Mouse (Mus musculus): Measurements from ENCODE around the gene Mst1. TPM values are rescaled to one million over a fixed set of nuclear protein-coding genes. Genes with fewer than 3 reads are reported as not detected.

Gene Mst1
- not detected for total RNA-seq (2021)
- long read RNA-seq, experiment 1, result 0 reads
- long read RNA-seq, experiment 2, result 0 reads

DNA sequence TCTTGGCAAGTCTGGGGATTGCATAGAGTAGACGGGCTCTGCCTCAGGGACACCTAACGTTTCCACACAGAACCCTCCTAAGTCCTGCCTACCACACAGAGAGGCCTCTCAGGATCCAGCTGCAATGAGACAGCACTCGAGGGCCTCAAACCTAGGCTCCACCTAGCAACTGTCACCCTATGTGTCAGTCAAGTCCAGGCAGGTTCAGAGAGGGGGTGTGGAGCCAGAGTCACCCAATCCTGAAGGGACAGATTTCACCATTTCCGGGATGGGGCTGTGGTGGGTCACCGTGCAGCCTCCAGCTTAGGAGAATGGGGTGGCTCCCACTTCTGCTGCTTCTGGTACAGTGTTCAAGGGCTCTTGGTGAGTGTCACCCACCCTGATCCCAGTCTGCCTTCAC is at the start of gene Mst1:
Mst1 (plus strand) TSS at position 269 of the 400 bp plus-strand sequence.
- intact Hi-C loops (cut with DNase I; ENCODE audit: low total_unique reads), result no loop called here
- no peak for DNase-seq

DNA sequence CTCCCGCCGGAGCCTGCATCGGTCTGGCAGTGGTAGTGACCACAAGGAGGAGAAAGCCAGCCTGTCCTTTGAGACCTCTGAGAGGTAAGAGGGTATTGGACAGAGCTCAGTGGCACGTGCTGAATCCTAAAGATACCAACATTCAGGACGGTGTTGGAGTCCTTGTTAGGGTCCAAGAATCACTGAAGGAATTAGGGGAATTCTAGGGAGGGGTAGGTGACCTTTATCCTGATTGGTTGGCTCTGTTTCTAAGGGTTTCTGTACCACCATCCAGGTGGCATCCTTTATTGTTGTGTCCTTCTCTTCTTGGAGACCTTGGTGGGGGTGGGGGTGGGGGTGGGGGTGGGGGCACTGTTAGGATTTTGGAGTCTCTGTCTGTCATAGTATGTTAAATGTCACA is 48.1 kb upstream of the Mst1 start:
- intact Hi-C loops (cut with DNase I; ENCODE audit: low total_unique reads), result no loop called here
- no peak for DNase-seq

DNA sequence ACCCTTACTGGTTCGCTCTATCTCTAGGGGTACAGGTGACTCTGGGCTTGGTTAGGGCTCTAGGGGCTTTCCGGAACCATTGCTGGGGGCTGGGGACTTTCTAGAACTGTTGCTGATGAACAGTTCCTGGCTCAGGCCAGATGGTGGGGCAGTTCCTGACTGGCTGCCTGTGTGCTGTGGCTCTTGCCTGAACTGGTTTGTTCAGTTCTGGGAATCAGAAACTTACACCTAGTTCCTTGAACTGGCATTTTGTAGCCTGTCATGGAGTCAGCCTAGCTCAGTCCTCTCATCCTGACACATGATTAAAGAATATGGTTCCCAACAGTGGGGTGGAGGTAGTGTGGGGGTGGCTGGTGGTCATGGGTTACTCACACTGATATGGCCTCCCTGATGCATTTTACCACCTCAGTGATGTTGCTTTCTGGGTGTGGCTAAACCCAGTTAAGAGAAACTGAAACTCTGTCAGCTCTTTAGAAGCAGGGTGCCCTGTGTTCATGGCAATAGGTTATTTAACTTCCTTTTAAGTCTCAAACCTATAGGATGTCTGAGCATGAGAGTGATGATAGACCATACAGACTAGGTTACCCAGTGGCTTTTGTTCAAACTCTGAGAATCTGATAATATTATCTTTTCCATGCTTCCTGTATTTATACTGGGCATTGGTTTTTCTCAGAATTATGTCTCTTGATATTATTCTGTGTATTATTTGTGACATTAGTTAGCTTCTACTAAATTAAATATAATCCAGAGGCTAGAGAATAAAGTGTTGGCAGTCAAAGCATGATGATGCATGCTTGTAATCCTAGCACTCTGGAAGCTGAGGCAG is 44.7 kb upstream of the Mst1 start:
- intact Hi-C loops (cut with DNase I; ENCODE audit: low total_unique reads), result no loop called here
- no peak for DNase-seq

DNA sequence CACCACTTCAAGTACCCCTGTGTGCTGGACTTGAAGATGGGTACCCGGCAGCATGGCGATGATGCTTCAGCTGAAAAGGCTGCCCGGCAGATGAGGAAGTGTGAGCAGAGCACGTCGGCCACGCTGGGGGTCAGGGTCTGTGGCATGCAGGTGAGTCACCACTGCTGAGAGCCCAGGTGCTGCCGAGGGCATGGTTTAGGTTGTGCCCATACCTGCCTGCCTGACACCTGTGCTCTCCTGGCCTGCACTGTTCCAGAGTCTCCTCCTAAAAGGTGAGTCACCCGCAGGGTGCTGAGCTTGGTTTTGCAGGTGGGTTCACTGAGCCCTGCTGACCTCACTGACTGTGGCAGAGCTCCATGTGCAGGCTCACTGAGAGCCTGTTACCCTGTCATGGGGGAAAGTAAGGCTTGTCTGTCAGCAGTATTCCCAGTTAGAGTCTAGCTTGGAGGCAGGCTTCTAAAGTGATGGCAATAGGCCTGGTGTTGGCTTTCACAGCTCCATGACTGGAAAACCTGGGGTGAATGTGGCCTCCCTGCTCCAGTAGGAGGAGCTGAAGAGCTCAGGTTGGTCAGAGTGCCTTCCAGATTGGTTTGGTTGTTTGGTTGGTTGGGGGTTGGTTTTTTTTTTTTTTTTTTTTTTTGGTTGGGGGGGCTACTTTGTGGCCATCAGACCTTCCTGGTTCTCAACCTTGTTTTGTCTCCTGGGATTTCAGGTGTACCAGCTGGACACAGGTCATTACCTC is 35.3 kb upstream of the Mst1 start:
- intact Hi-C loops (cut with DNase I; ENCODE audit: low total_unique reads), result no loop called here
- DNase-seq, result no peak

DNA sequence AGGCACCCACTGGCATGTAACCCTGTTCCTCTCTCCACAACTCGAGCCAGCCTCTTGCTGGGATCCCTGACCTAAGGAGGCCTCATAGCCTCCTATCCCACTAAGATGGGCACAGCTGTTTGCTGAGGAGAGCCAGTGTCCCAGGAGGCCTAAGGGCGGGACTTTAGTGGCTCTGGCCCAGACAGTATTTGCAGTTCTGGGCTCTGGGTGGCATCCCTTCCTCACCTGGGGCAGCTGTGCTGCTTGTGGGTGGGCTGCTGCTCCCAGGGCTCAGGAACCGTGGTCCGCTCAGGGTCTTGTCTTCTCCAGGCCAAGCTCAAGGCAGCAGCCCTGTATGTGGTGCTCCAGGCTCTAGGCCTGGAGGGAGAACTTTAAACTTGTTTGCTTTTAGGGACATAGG is 33.7 kb upstream of the Mst1 start:
- intact Hi-C loops (cut with DNase I; ENCODE audit: low total_unique reads), result no loop called here
- DNase-seq, result no peak

DNA sequence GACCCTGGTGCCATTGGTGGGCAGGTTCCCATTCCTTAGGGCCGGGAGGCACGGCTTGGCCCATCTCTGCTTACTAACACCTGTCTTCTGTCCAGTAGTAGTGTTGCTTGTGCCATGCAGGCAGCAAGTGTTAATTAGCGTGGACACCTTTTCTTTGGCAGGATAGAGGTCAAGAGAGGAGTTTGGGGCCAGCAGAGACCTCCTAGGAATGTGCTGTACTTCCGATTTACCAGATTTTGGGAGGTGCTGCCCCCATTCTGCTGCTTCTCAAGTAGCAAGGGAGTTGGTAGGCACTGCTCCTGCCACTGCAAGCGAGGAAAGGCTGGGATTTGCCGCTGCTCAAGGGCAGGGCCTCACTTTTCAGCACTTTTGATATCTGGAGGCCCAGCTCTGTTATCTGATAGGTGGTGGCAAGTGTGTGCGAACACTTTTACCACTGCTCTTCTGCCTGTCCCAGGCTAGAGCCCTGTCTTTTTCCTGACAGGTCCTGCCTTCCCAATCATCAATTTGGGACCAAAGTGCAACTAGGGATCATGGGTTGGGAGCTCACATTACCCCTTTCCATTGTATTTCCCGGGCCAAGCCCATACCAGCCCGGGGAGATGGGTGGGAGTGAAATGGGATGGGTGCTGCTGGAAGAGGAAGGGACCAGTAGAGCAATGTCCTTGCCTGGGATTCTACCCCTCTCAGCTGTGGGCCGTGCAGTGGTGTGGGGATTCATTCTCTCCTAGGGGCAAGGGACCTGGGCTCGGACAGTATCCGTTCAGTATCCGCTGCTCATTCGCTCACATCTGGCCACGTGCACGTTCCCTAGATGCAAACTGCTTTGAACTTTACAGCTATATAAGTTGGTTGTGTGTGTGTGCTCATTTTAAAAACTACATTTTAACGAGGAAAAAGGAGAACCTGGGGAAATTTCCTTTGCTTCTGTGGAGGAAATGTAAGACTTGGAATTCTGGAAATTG is 32.4 kb upstream of the Mst1 start:
- DNase-seq, result no peak
- intact Hi-C loops (cut with DNase I; ENCODE audit: low total_unique reads), result no loop called here

DNA sequence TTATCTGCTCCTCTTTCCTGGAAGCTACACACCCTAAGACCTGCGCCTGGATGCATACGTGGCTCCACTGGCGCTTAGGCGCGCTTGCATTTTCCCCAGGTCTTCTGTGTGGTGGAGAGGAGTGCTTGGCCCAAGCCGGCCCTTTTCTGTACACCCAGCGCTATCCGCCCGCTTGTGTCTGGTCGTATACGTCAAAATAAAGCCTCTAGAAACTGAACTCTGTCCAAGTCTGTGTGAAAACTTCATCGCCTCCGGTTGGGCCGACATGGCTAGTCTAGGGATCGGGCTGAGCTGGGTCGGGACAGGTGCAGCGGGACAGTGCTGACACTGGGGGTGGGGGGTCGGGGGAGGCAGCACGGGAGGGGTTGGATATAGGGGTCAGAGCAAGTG is 31.7 kb upstream of the Mst1 start:
- no peak for DNase-seq
- intact Hi-C loops (cut with DNase I; ENCODE audit: low total_unique reads), result no loop called here

DNA sequence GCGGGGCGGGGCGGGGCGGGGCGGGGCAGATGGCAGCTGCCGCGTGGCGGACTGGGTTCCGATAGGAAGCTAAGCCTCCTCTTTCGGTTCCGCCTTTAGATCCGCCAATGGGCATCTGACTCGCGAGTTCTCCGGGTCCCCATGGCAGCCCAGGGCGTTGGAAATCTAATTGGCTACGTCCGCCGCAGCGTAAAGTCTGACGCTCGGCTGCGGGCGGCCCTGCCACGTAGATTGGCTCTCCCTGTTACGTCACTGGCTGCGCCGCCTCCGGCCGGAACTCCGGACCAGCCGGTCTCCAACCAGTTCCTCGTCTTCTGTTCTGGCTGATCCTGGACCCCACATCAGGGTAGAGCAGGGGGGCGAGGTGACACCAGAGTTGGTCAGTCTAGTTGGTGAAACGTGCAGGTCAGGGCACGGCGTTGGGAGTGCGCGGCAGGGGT is 31.2 kb upstream of the Mst1 start, which contains the start of gene Gmppb:
Gmppb (plus strand) TSS at position 227 of the 440 bp plus-strand sequence.
- peak; percentile 97 for DNase-seq
- intact Hi-C loops (cut with DNase I; ENCODE audit: low total_unique reads), result no loop called here

DNA sequence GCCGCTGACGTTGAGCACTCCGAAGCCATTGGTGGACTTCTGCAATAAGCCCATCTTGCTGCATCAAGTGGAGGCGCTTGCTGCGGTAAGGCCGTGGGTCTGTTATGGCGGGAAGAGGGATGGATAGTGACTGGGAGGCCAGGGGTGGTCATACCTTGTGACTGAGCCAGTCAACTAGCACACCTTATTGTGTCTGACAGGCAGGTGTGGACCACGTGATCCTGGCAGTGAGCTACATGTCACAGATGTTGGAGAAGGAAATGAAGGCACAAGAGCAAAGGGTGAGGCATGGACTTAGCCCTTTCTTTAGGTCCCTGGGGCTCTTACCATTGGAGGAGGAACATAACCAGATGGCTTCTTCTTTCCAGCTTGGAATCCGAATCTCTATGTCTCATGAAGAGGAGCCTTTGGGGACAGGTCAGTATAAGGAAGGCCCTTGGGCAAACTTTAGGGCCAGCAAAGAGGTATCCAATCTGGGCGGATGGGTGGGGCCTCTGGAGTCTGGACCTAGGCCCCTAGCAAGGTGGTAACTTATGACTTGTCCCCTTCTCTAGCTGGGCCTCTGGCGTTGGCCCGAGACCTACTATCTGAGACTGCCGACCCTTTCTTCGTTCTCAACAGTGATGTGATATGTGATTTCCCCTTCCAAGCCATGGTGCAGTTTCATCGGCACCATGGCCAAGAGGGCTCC is 30.5 kb upstream of the Mst1 start:
- no peak for DNase-seq
- intact Hi-C loops (cut with DNase I; ENCODE audit: low total_unique reads), result no loop called here

DNA sequence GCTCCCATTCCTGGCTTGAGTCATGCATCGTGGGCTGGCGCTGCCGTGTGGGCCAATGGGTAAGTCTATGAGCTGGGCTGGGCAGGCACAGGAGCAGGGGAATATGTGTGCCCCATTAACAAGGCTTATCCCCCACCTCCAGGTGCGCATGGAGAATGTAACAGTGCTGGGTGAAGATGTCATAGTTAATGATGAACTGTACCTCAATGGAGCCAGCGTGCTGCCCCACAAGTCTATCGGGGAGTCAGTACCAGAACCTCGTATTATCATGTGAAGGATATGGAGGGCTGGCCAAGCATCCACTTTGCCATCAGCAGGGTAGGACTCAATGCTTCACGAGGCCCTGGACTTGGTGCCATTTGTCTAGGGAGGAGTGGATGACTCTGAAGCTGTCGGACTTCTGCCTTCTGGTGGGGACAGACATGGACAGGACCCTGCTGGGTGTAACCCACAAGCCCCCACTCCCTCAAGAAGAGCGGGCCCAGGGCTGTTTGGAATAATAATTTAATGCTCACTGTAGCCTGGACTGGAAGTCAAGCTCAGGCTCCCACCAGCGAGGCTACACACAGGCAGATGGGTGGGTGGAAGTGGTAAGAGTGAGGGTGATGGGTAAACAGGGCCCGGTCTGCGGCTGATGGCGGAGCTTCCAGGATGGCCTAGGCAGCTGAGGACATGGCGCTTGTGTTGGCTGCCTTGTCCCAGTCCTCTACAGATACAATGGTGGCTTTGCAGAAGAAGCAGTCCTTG is 28.9 kb upstream of the Mst1 start:
- DNase-seq, result no peak

DNA sequence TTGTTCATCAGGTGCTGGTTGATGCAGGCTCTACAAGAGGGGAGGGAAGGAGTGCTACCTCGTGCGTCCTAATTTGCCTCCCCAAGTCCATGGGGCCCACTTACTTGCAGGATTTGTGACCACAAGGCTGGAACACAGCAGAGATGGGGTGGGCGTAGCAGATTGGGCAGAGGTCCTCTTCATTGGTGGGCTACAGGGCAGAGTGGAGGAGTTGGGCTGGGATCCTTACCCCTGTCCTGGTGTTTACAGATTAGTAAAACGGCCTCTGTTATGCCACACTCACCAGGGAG is 28.4 kb upstream of the Mst1 start:
- no peak for DNase-seq
- intact Hi-C loops (cut with DNase I; ENCODE audit: low total_unique reads), result no loop called here

More for the DNA sequence above, 28.9 kb upstream of the Mst1 start:
- intact Hi-C loops (cut with DNase I; ENCODE audit: low total_unique reads), result no loop called here

DNA sequence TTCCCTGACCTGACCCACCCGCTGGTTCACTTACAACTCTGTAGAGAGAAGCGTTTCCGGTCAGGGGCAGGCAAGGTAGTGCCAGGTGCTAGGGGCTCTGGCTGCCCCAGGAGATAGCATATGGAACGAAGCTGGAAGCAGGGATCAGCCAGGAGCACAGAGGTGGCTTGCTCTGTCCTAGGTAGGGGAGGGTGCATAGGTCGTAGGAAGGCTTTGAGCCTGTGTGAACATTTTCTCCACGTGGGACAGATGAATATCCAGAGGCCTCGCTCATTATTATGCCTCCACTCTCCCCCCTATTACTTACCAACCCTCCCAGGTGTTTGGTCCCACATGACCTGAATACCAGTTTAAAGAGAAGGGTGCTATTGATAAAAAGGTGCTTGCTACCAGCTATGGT is 27.8 kb upstream of the Mst1 start:
- no peak for DNase-seq

DNA sequence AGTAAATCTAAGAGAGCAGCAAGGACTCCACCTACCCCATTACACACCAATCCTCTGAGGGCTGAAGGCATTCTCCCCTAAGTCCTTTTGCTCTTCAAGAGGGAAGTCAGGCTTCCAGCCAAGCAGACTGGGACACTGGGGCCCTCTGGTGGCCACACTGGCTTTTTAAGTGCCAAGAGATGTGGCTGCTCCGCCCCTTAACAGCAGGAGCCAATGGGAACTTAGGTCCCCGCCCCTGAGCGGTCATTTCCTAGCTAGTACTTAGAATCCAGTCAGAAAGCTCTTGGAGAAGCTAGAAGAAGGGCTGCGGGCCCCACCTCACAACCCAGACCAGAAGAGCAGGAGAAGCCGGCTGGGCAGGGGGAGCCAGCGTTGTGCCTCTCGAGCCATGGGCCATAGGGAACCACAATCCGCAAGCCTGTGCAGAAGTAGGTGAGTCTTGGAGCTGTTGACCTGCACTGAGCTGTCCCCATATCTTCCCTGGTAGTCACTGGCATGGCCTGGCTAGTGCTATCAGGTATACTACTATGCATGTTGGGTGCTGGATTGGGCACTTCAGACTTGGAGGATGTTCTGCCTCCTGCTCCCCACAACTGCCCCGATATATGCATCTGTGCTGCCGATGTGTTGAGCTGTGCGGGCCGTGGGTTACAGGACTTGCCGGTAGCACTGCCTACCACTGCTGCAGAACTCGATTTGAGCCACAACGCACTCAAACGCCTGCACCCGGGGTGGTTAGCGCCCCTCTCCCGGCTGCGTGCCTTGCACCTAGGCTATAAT is 27.2 kb upstream of the Mst1 start, which contains the start of gene Amigo3:
Amigo3 (plus strand) TSS at position 275 of the 780 bp plus-strand sequence.
- peak; percentile 95 for DNase-seq
- intact Hi-C loops (cut with DNase I; ENCODE audit: low total_unique reads), result no loop called here

More for the DNA sequence above, 27.8 kb upstream of the Mst1 start:
- intact Hi-C loops (cut with DNase I; ENCODE audit: low total_unique reads), result no loop called here

DNA sequence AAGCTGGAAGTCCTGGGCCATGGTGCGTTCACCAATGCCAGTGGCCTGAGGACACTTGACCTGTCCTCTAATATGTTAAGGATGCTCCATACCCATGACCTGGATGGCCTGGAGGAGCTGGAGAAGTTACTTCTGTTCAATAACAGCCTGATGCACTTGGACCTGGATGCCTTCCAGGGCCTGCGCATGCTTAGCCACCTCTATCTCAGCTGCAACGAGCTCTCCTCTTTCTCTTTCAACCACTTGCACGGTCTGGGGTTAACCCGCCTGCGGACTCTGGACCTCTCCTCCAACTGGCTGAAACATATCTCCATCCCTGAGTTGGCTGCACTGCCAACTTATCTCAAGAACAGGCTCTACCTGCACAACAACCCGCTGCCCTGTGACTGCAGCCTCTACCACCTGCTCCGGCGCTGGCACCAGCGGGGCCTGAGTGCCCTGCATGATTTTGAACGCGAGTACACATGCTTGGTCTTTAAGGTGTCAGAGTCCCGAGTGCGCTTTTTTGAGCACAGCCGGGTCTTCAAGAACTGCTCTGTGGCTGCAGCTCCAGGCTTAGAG is 26.5 kb upstream of the Mst1 start:
- no peak for DNase-seq
- intact Hi-C loops (cut with DNase I; ENCODE audit: low total_unique reads), result no loop called here

DNA sequence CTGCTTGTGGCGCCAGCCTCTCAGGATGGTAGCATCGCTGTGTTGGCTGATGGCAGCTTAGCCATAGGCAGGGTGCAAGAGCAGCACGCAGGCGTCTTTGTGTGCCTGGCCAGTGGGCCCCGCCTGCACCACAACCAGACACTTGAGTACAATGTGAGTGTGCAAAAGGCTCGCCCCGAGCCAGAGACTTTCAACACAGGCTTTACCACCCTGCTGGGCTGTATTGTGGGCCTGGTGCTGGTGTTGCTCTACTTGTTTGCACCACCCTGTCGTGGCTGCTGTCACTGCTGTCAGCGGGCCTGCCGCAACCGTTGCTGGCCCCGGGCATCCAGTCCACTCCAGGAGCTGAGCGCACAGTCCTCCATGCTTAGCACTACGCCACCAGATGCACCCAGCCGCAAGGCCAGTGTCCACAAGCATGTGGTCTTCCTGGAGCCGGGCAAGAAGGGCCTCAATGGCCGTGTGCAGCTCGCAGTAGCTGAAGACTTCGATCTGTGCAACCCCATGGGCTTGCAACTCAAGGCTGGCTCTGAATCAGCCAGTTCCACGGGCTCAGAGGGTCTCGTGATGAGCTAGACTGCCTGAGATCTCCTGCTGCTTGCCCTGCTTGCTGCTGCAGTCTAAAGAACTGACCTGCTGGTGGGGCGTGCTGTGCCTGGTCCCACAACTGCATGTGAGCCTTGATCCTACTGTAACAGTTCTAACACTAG is 25.8 kb upstream of the Mst1 start:
- no peak for DNase-seq
- intact Hi-C loops (cut with DNase I; ENCODE audit: low total_unique reads), result no loop called here

DNA sequence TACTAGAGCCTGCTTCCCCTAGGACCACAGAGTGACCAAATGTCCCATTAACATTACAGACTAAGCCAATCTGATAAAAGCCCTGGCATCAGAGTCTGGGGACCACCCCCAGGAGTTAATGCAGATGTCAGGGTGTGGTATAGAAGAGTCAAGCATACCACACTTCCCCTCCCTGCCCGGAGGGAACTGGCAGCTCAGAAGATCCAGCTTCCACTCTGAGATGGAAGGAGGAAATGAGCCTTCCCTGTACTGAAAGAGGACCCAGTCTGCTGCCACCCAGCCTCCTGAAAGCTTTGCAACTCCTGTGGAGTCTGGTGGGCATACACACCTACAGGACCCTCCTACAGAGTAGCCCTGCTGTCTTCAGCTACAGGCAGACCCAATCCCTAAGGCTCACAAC is 25.2 kb upstream of the Mst1 start:
- intact Hi-C loops (cut with DNase I; ENCODE audit: low total_unique reads), result no loop called here
- no peak for DNase-seq

DNA sequence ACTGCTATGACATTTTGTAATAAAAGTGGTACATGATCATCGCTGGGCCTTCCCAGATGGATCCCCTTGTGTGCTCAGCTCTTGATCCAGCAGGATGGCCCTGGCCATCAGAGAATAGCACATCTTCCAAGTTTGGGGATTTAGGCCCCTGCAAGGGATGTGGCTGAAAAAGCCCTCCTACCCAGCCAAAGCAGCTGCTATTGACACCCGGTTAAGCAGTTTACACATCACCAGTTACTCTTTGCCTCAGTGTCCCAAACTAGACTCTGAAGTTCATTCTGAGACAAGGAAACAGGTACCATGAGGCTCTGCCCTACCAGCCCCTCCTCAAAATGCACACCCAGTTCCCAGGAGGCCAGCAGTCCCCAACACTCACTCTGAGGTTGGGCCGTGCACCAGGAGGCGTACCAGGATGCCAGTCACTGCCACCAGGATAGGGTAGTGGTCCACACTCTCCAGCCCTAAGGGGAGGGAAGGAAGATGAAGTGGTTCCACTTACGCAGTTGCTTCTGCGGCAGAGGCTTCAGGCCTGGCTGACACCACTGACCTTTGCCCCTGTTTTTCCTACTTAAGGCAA is 24.5 kb upstream of the Mst1 start:
- intact Hi-C loops (cut with DNase I; ENCODE audit: low total_unique reads), result no loop called here
- DNase-seq, result no peak

Measured in gastrocnemius, postnatal 14 days (tissue).